Mouse (Mus musculus) olfactory bulb, adult 2 months (tissue): ENCODE results near the gene 5730455P16Rik.

ENCODE experiments used
- CTCF ChIP-seq: fragments of 200-500 bp; IDR thresholded peaks from 2 replicates; pipeline ENCODE4 v1.5.1; 2012; ENCODE audit warnings: low read depth, mild to moderate bottlenecking, low read length, moderate library complexity; ENCODE audit not compliant: insufficient read depth
- POLR2A ChIP-seq: fragments of 200-500 bp; IDR thresholded peaks from 2 replicates; pipeline ENCODE4 v1.6.1; 2012; ENCODE audit warnings: mild to moderate bottlenecking, low read depth, low read length, moderate library complexity; ENCODE audit not compliant: insufficient read depth

DNA sequence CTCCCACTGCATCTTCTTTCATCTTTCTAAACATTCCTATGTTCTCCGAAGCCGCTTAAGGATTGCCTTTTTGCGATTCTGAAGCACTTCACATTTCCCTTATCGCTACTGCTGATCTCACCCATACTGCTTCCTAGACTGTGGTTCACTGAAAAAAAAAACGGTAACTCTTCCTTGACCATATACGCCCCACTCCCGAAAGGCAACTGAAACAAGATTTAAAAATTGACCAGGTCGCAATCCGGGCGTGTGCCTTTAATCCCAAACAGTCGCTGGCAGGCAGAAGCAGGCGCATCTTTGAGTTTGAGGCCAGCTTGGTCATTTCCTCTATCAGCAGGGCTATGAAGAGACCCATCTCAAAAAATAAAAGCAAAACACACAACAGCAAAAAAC is 4.8 kb upstream of the 5730455P16Rik start:
- TF ChIP-seq POLR2A, result no peak
- TF ChIP-seq CTCF, result no peak
